Mouse (Mus musculus) lung, postnatal 4 days (tissue): ENCODE measurements around the gene Hes5.

Experiments used
- DNase-seq, 2 experiments: peaks; one replicate each; pipeline ENCODE4 v3.0.0; 2021

The Hes5 gene

DNA sequence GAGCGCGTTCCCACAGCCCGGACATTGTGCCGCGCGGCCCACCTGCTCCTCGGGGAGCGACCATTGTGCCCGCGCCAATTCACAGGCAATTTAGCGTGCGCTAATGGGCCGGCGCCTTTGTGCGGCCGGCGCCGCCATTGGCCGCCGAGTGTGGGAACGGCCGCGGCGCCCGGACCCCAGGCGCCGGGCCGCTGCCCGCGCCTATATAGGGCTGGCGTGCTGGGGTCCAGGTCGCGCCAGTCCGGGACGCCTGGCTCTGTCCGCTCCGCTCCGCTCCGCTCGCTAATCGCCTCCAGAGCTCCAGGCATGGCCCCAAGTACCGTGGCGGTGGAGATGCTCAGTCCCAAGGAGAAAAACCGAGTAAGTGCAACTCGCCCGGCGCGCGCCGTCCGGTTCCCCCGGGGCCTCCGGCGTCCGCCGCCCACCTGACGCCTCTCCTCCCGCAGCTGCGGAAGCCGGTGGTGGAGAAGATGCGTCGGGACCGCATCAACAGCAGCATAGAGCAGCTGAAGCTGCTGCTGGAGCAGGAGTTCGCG is at the start of gene Hes5:
Gene Hes5, plus strand, starts transcription at position 234 of the 536 bp plus-strand sequence.
- DNase-seq: no peak

DNA sequence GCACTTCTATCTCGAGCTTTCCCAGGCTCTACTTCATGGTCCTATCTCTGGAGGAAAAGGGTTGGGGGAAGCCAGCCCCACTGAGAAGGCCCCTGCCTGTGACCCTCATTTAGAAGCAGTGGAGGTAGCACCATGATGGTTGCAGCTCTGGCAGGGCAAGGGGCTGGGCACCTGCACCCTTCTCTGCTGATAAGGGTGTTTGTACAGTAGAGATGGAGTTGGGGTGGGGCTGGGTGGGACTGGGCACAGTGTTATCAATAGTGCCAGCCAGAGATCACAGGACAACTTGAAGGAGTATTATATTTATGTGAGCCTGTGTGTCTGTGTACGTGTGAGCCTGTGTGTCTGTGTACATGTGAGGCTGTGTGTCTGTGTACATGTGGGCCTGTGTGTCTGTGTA is 49.1 kb upstream of the Hes5 start:
- no peak for DNase-seq

DNA sequence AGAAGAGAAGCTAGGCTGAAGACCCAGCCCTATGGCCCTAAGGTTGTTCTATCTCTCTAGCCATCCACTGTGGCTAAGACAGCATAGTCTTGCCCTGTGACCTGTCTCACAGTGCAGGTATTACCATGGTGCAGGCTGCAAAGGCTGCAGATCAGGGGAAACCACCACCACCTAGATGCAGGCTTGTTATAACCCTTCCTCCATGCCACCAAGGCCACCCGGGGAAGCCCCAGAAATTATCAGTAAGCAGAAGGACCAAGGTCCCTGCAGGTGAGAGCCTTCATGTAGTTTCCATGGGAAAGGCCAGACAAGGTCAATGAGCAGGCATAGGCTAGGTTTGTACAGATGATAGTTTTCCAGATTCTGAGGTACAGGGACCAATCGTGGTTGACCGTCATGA is 46.9 kb upstream of the Hes5 start:
- peak in 1 of 2 experiments; percentile 6 for DNase-seq

DNA sequence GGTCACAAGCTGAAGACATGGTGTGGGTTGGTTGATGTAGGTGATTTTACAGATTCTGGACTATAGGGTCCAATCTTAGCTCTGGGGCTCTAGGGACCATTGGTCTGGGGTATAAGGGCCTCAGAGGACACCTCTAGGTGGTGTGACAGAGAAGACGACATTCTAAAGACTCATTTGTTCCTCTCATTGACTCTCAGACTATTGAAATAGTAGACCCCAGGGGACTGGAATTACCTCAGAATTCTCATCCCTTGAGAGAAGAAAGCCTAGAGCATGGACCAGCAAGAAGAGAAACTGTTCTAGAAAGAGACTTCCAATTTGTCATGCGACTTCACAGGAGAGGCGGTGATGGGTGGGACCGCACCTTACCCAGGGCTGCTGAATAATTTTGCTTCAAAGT is 46.5 kb upstream of the Hes5 start:
- DNase-seq: no peak

DNA sequence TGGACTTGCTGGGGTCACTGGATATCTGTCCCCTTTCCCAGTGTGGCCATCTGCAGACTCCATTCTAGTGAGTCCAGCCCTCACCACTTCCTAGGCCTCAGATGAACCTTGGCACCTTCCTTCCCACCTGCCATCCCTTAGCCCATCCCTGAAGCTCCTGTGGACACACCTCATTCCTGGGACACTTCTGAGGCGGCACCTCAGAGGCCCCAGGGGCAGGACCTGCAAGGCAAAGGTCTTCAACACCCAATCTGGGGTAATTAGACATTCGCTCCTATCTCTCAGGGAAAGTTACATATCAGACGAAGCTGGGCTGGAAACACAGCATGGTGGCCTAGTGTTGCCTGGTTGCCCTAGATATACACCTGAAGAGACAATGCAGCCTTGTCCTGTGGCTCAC is 46.0 kb upstream of the Hes5 start:
- peak in 1 of 2 experiments; percentile 10 for DNase-seq

DNA sequence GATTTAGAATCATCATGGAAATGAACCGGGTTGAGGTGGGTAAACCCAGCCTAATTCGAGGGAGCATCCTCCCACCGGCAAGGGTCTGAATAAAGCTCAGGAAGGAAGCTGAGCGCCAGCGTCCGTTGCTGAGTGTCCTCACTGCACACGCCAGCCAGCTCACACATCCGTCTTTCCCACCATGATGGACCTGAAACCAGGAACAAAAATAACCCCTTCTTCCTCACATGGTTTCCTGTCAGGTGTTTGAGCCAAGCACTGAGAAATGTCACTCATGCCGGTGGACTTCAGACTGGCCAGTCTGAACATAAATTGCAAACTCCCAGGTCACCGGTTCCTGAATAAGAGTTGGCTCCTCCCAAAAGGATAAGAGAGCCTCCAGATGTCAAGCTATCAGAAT is 45.4 kb upstream of the Hes5 start:
- DNase-seq: peak in 1 of 2 experiments; percentile 17

DNA sequence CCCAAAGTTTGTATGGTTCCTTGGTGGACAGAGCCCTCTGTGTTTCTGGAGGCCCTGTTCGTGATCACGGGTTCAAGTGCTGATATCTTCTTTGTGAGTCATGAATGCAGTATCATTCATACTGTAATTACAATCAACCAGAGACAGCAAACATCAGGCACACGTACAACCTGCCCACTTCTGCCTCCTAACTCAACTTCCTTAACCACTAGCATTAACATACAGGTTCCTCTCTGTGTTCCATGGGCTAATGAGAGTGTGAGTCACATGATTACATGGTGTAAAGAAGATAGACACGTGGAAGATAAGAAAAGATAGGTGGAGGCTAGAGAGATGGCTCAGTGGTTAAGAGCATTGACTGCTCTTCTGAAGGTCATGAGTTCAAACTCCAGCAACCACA is 44.1 kb upstream of the Hes5 start:
- peak in 1 of 2 experiments; percentile 2 for DNase-seq

DNA sequence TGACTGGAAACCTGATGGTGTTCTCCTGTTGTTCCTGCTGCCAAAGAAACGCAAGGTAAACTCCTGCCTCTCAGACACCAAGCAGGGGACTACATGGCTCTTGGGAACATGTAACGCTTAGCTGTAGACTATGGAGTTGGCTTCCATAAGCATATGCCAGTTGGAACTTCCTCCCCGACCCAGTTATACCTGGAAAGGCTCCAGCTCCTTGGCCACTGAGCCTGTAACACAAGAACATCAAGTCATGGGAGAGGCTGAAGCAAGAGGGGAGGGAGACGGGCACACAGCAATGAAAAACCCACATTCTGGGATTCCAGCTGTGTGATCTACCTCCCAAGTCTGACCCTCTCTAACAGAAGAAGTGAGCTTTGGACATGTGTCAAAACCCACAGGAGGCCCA is 38.4 kb upstream of the Hes5 start:
- no peak for DNase-seq

DNA sequence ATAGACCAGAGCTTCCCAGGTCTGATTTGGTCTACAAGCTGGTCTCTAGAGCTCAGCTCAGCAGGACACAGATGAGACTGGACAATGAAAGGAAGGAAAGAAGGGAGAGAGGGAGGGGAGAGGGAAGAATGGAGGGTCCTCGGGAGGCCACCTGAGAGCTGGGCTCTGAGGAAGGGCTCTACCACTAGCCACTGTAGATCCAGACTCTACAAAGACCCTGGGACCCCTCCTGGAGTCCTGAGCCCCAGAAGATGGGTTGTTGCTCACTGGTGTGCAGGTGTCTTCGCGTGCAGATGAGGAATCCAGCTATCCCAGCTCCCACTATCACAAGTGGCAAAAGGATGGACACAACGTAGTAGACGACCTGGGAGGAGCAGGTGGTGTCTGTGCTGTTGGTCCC is 37.8 kb upstream of the Hes5 start:
- no peak for DNase-seq

DNA sequence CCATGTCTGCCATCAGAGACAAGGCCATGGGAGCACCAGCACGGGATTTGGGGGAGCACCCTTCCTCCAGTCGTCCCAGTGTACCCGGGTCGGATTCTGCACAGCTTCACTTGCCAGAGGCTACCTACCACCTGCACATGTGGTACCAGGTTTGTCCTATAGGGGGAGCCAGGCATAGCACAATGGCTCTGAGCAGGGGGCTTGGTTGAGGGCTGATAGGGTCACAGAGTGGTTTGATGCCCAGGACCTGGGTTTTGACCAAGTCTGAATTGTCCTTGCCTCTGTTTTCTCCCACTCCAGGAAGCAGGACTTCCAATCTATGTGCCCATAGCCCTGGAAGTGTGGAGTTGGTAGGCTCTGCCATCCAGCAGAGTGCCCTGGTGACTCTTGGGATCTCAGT is 35.3 kb upstream of the Hes5 start:
- DNase-seq: peak; percentile 18 to 35

DNA sequence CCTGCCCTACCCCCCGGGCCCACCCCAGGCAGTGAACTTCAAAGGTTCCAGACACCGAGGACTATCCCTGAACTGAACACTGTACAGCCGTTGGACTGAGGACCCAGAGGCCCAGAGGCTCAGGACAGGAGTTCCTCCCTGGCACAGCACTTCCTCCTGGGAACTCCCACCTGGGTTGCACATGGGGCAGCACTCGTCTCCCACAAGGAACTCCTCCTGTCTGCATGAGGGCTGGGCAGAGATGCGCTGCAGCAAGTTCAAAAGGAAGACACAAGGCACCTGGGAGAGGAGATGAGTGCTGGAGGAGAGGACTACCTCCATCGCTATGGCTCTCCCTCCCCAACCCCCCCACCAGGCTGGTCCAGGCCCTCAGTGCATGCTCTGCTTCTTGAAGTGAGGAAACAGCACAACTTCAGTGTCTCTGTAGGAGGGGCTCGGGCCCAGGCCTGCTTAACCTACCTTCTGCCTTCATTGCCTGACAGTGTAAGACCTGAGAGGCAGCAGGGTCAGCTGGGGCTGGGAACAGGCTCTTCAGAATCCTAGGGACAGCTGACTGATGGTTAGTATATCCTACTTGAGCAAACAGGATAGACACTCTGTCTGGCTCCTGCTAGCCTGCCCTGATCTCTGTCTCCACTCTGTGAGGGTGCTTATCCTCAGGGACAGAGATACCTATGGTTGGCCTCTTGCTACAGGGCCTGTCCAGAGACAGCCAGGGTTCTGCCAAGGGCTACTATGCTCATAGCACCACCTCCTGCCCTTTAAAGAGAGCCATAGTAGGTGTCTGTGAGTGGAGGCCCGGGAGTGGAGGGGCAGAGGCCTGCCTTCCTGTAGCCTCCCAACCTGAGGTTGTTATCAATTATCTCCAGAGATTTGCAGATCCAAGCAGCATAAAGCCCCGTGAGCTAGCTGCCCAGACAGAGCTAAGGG is 33.5 kb upstream of the Hes5 start:
- peak; percentile 24 to 27 for DNase-seq

DNA sequence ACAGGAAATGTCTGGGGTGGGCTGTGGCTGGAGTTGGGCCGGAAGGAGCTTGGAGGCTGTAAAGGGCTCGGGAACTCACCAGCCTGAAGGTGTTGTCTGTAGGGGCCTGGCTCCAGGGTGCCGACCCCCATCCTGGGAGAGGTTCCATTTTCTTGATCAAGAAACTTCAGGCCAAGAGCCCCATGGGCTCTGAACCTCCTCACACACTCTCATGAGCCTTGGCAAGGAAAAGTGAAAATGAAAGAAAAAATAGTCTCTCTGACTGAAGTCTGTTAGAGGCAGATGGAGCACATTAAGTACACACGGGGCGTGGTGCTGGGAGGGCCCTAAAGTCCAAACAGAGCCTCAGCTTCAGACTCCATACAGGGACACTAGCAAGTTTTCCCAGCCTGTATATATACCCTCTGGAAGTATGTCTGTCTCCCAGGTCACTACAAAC is 32.8 kb upstream of the Hes5 start:
- DNase-seq: peak; percentile 62 to 63

DNA sequence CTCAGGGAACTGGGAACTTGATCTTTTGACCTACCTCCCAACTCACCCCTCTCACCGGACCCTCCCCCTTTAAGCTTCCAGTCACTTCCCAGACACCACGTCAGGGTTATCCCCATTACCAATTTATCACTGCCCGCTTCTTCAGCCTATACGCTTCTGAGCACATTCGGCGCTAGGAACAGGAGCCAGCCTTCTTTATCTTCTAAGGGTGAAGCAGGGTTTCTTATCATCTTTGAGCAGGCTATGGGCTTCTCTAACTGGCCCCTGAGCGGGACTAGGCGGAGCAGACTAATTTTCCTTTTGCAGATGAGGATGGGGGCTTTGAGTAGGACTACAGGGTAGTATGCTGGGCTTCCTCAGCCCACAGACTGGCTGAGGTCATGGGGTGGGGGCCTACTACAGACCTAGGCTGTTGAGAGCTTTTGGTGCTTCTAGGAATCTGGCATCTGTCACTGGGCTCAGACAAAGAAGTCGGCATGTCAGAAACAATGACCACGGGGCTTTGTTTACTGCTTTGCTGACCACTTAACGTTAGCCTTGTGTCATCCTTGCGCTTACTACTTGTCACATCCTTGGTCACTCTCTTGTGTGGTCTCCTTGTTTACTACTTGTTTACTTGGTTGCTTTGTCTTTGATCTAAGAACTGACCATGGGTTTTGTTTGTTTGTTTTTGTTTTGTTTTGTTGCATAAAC is 32.2 kb upstream of the Hes5 start, which contains the start of gene Tnfrsf14:
Gene Tnfrsf14, minus strand, starts transcription at position 169 of the 693 bp plus-strand sequence.
- DNase-seq: no peak

DNA sequence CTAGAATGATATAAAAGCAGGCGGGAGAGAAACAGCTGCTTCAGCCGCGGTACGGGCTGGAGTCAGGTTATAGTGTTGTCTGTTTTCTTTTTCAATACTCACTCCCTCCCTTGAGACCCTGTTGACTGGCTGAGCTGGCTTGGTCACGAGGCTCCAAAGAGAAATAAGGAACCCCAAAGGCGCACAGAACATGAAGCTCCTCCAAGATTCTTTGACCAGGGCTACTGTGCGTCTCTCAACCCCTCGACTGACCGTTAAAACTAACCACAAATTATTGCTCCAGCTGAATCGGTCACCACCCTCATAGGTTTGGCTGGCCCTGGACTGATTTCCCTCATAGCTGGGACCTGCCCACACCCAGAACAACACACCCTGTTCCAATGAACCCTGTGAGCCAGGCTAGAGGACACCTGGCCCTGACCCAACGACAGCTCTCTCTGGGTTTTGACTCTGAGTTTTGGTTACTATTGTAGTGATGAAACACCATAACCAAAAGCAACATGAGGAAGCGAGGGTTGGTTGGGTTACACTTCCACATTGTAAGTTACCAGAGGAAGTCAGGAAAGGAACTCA is 31.5 kb upstream of the Hes5 start:
- DNase-seq: peak; percentile 44 to 47

DNA sequence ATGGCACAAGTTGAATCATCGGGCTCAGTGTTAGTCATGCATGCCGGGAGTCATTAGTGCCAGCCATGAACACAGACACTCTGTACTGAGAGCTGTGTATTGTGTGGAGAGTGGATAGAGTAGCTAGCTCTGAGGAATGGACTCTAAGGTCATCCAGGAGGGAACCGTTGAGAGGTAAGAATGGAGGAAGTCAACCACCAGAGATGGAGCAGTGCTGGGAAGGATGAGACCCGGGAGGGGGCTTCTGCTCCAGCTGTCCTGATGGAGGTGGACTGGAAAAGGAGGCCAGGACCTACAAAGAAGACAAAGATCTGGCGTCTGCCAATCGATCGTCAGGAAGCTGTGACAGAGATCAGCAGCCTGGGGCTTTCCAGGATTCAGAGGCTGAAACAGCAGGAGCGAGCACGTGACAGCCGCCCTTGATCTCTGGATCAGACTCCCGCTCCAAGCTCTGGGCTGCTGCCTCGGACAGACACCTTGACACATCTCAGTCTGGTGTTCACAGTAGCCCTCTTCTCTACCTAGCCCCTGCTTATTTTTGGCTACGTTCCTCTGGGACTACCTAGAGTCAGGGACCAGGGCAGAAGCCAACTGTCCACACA is 27.3 kb upstream of the Hes5 start:
- DNase-seq: no peak

DNA sequence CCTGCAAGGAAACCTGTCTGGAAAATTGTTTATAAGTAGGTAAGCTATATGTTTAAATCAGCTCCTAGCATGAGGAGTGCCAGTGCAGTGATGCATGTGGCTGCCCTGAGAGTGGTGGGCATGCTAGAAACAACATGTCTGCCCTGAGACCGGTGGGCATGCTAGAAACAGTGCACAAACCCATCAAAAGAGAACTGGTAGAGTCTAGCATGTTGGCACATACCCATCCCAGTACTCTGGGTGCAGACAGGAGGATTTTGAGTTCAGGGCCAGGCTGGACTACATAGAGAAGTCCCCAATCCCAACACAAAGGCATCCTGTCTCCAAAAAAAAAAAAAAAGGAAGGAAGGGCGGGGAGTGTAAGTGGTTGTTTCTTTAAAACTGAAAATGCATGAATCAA is 25.9 kb upstream of the Hes5 start:
- DNase-seq: no peak

DNA sequence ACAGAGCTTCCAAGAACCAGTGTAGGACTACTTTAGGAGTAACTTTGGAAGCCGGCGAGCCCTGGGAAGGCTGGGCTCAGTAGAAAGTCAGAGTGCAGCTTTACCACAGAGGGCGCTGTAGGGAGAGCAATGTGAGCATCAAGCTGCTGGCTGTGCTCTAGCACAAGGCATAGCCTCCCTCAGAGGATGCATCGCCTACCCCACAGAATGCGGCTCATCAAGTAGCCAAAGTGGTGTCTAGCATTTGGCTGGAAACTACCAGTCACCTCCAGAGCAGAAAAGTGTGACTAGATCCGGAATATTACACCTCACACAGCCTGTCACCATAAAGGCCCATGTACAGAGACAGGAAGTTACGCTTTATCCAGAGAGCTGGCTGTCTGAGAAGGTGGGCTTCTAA is 24.9 kb upstream of the Hes5 start:
- no peak for DNase-seq

DNA sequence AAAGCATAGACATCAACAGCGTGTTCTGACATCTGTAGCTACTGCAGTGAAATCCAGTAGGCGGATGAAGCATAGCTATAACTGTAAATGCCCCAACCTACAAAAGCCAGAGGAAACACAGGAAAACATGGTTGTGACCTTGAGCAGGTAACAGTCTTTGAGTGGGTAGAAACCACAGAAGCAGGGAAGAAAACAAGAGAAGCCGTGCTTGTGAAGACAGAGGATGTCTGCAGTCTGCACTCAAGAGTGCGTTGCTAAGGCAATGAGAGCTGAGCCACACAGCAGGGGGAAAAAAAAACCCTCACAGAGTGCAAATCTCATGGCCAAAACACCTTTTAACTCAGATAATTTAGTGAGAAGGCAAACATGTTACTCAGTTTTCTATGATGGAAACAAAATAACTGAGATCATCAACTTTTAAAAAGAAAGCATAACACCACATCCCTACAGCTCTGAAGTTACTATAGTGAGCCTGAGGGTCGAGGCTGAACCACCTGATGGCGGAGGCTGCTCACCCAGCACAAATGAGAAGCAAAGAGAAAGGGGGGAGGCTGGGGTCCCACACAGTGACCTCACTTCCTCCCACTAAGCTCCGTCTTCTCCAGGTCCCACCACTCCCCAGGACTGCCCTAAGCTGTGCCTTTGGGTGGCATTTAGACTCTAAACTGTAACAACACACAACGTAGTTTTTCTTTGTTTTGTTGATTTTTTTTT is 24.0 kb upstream of the Hes5 start:
- no peak for DNase-seq

DNA sequence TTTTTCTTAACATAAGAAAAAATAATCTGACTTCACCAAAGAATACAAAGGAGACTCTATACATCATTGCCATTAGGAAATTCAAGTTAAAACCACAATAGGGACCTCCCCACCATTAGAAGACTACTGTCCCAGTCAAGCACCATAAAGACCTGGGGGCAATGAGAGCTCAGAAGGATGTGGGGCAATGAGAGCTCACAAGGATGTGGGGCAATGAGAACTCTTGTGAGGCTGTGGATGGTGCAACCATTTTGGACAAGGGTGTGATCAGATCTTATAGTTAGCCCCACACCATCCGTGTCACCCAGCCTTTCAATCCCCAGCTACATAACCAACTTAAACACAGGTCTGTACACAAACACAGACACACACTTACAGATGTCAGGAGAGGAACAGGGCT is 23.0 kb upstream of the Hes5 start:
- DNase-seq: no peak

DNA sequence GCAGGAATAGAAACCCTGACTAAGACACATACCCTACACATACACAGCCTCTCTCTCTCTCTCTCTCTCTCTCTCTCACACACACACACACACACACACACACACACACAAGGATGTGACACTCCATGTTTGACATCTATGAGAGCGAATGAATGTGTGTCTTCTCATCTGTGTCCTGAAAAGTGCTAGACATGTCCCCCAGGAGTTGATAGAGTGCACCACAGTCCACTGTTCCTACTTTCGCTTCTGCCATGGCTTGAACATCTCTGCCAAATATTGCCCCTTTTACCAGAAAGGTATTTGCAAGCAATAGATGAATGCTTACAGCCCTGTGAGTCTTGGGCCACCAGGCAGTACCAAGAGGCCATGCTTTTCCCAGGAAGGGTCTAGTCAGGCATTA is 20.6 kb upstream of the Hes5 start:
- no peak for DNase-seq

DNA sequence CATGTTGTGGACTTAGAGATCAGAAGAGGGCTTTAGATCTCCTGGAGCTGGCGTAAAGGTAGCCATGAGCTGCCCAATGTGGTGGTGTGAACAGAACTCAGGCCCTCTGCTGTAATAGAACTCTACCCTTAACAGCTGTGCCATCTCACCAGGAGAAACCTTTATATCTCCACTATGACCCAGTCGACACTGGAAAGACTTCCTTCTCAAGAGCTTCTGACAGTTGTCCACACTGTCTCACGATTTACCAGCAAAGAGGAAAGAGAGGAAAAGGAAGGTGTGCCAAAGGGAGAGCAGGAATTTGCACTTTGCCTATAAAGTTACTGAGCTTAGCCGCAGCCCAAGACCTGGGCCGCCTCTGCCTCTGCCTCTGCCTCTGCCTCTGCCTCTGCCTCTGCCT is 18.9 kb upstream of the Hes5 start:
- DNase-seq: no peak

DNA sequence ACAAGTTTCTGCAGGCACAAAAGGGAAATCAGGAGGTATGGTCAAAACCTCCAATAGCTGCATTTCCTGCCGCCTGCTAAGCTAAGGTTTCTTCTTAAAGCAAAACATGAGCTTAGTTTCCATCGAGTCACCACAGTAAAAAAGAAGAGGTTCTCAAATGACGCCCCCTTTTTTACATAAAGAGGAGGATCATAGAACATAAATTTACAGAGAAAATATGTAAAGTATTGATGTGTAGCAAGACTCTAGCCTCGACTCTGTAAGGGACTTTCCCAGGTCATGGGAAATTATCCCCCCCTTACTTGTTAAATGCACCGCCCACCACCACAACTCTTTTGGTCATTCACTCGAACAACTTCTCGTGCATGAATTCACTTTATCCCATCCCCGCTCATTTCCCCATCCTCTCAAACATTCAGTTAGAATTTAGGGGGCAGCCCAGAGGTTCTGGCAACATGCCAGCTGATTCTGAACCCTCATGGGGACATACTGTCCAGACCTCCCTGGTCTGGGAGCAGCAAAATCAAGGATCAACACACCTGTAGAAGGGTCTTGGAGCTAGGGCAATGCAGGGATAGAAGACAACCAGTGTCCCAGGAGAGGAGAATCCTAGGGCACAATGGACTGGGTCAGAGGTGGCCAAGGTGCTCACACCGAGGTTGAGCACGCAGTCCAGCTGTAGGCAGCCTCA is 17.9 kb upstream of the Hes5 start:
- DNase-seq: no peak
